Mouse (Mus musculus) liver, embryonic 12.5 days (tissue): ENCODE results near the gene Cdc14a. TPM values are rescaled to one million over a fixed set of nuclear protein-coding genes. Genes with fewer than 3 reads are reported as not detected.

Source experiments
- ATAC-seq: fragments of 200-750 bp; cut with Nextera tagmentation; 2 replicates; pipeline ENCODE4 v1.8.0; 2017; ENCODE audit warnings: moderate number of reproducible peaks, mild to moderate bottlenecking, moderate library complexity
- H3K27ac ChIP-seq: fragments of 300-500 bp; sonication (generic); 2 replicates; pipeline ENCODE4 v1.5.1; 2016; ENCODE audit warnings: mild to moderate bottlenecking
- H3K27me3 ChIP-seq: fragments of 300-500 bp; sonication (generic); replicated peaks from 2 replicates; pipeline ENCODE4 v1.6.1; 2016; ENCODE audit warnings: mild to moderate bottlenecking, moderate library complexity
- H3K36me3 ChIP-seq: fragments of 300-500 bp; sonication (generic); 2 replicates; pipeline ENCODE4 v1.6.1; 2016; ENCODE audit warnings: mild to moderate bottlenecking, moderate library complexity
- H3K4me1 ChIP-seq: fragments of 300-500 bp; sonication (generic); 2 replicates; pipeline ENCODE4 v1.6.1; 2016
- H3K4me2 ChIP-seq: fragments of 300-500 bp; sonication (generic); 2 replicates; pipeline ENCODE4 v1.6.1; 2016; ENCODE audit warnings: mild to moderate bottlenecking, moderate library complexity
- H3K4me3 ChIP-seq: fragments of 300-500 bp; sonication (generic); 2 replicates; pipeline ENCODE4 v1.5.1; 2016; ENCODE audit warnings: mild to moderate bottlenecking, moderate library complexity
- H3K9ac ChIP-seq: fragments of 300-500 bp; sonication (generic); 2 replicates; pipeline ENCODE4 v1.6.1; 2016; ENCODE audit warnings: mild to moderate bottlenecking, moderate library complexity
- H3K9me3 ChIP-seq: fragments of 300-500 bp; sonication (generic); replicated peaks from 2 replicates; pipeline ENCODE4 v1.6.1; 2016; ENCODE audit warnings: mild to moderate bottlenecking, moderate library complexity
- WGBS: fragments of 180-500 bp; shearing (Covaris S2); methylation state at CpG from one replicate; pipeline ENCODE4 v1.1.7; 2016; ENCODE audit not compliant: insufficient replicate concordance; 5-methylcytosine and 5-hydroxymethylcytosine counted together
- polyA plus RNA-seq: library from polyadenylated mRNA; unstranded; fragments of >200 nt; fragmentation: Nextera tagmentation; extraction: Ambion mirVana; gene quantifications from 2 replicates; pipeline ENCODE4 v1.2.1, GENCODE M21; 2016

The Cdc14a gene
- polyA plus RNA-seq, 1 experiment from 2014 or later: 5.1 TPM

DNA sequence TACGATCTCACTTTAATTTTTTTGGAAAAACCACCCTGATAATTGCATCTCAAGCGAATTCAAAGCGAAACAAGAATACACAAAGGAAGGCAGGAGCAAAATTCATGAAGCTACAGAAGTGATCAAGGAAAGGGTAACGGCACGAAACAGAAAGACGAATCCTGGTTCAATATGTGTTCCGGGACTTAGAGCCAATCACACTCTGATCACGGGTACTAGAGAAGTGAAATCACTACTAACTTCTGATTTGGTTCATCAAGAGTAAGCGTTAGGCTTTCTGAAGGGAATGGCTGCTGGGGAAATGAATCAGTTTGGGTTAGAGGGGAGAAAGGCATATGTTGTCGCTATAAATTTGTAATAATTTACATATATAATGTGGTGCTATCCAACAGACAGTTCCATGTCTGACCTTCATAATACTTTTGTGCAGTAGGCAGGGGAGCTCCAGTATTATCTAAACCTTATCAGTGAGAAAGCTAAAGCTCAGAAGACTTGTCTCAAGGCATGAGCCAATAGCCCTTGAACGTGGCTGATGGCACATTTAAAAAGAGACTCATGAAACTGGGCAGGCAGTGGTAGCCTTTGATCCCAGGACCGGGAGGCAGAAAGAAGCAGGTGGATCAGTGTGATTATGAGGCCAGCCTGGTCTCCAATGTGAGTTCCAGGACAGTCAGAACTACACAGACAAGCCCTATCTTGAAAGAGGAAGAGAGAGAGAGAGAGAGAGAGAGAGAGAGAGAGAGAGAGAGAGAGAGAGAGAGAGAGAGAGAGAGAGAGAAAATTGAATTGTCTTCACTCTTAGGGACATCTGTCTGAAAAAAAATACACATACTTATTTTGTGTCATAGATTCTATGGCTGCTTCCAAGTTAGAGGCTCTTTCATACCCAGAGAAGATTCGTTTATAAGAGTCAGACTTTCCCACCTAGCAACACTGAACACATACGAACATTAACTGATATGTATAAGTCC lies 34.0 kb downstream of the Cdc14a start:
- Histone ChIP-seq H3K4me3 (peak overlapping the region; percentile 32), H3K36me3 (no peaks in the 10 kb centered on the region), H3K4me2 (peak overlapping the region; percentile 64), H3K4me1 (peaks cover 68% of the 10 kb centered on the region), H3K9me3 (no peaks in the 10 kb centered on the region), H3K27ac (peak overlapping the region; percentile 89), H3K9ac (peak overlapping the region; percentile 52), H3K27me3 (no peaks in the 10 kb centered on the region)
- ATAC-seq: peak; percentile 62
- 52% methylated on average over 14 of the region's 14 CpGs for WGBS

DNA sequence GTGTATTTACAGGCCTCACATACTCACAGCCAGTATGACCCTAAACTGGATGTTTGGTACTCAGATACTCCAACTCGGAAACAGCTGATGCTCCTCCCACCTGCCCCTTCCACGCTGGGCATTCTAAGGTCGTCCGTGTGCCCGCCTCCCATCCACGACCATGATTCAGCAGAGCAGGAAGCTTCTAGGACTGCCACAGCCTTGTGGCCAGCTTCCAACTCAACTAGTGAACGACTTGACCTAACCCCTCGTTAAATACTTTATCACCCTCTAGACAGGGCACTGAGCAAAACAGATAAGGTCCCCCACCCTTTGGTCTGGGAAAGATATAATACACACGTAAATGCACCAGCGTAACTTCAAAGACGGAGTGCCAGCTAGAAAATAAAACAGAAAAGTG lies 35.0 kb downstream of the Cdc14a start:
- 16% methylated on average over 11 of the region's 11 CpGs for WGBS
- ATAC-seq: peak; percentile 94
- H3K9ac ChIP-seq: peak overlapping the region; percentile 52
- H3K36me3 ChIP-seq: no peaks in the 10 kb centered on the region
- no peaks in the 10 kb centered on the region for H3K27me3 ChIP-seq
- peak overlapping the region; percentile 89 for H3K27ac ChIP-seq
- H3K4me1 ChIP-seq: peaks cover 75% of the 10 kb centered on the region
- H3K4me3 ChIP-seq: peak overlapping the region; percentile 32
- peak overlapping the region; percentile 64 for H3K4me2 ChIP-seq
- H3K9me3 ChIP-seq: no peaks in the 10 kb centered on the region

DNA sequence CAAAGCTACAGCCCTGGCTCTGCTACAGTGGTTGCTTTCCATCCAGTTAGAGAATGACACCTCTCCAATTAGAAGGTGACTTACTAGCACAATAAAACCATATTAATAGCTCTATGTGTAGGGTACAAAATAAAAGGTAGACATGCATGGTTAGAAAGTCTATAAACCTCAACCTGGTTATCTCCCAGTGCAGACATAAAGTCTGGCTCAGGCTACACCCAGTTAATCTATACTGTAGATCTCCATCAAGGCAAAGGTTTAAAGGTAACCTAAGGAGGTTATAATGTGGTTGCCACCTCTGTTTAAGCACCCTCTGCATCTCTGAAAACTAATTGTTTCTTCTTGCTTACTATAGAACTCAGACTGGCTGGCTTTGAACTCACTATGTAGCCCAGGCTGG lies 36.9 kb downstream of the Cdc14a start:
- H3K9ac ChIP-seq: no peak overlapping the region
- no peaks in the 10 kb centered on the region for H3K36me3 ChIP-seq
- no peak overlapping the region for H3K4me3 ChIP-seq
- peak overlapping the region; percentile 23; the same call in 1 of the 2 replicates for H3K4me2 ChIP-seq
- H3K9me3 ChIP-seq: no peaks in the 10 kb centered on the region
- ATAC-seq: no peak
- H3K27ac ChIP-seq: peak overlapping the region; percentile 69
- H3K27me3 ChIP-seq: no peaks in the 10 kb centered on the region
- H3K4me1 ChIP-seq: peaks cover 87% of the 10 kb centered on the region

DNA sequence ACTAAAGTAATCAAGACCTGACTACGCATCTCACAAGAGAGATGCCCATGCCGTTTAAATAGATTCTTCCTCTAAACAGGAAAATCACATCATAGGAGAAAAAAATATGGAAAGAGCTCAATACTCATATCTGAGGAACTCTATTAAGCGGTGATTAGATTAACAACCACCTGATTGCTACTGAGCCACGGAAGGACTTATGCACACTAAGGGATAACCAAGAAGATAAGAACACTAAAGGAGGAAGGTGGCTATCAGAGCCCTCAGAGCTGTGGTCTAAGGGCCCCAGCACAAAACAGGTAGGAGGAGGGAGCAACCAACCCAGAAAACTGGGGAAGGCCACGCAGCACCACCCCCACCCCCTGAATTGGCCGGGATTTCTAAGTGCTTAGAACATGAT lies 37.5 kb downstream of the Cdc14a start:
- Histone ChIP-seq H3K27ac (peak overlapping the region; percentile 69), H3K27me3 (no peaks in the 10 kb centered on the region), H3K4me2 (peak overlapping the region; percentile 23; the same call in 1 of the 2 replicates), H3K9me3 (no peaks in the 10 kb centered on the region), H3K36me3 (peaks cover 2% of the 10 kb centered on the region; the same call in 1 of the 2 replicates), H3K9ac (no peak overlapping the region), H3K4me3 (no peak overlapping the region), H3K4me1 (peaks cover 82% of the 10 kb centered on the region)
- no peak for ATAC-seq
- WGBS: 42% methylated on average over 6 of the region's 6 CpGs

DNA sequence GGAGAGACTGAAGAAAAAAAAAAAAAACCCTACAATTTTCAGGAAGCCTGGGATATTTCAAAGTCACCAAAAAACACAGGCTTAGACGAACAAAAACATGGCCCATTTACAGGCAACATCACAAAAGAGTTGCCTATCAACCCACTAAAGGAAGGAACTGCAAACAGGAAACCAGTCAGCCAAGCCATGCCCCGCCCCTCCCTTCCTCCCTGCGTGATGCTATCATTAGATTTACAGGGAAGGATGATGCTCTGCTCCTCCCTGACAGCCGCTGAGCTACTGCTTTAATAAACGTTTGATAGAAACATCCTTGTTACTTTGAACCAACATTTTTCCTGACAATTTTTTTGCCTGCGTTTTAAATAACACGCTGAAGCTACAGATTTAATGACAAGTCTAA lies 39.5 kb downstream of the Cdc14a start:
- 36% methylated on average over 7 of the region's 7 CpGs for WGBS
- H3K36me3 ChIP-seq: peaks cover 2% of the 10 kb centered on the region; the same call in 1 of the 2 replicates
- no peak overlapping the region for H3K27ac ChIP-seq
- H3K27me3 ChIP-seq: no peaks in the 10 kb centered on the region
- H3K9me3 ChIP-seq: no peaks in the 10 kb centered on the region
- no peak overlapping the region for H3K9ac ChIP-seq
- H3K4me1 ChIP-seq: peaks cover 72% of the 10 kb centered on the region
- H3K4me2 ChIP-seq: no peak overlapping the region
- no peak for ATAC-seq
- H3K4me3 ChIP-seq: no peak overlapping the region

DNA sequence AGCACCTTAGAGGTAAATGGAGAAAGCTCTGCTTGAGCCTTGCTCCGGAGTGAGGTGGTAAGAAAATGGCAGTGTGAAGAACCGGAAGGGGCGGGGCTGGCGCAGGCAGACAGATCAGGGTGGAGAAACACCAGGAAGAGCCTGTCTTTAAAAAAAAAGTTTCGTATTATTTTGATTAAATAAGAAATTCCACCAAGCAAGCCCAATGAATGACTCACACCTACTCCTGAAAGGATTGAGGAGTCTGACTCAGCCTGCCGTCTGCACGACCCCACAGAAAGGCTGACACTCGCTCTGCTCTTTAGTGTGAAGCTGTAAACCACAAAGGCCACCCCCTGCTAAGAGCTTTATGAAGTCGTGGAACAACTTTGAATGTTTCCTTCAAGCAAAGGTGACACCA lies 43.5 kb downstream of the Cdc14a start:
- Histone ChIP-seq H3K4me2 (no peak overlapping the region), H3K4me1 (peaks cover 50% of the 10 kb centered on the region), H3K27me3 (no peaks in the 10 kb centered on the region), H3K4me3 (no peak overlapping the region), H3K9me3 (no peaks in the 10 kb centered on the region), H3K36me3 (peaks cover 2% of the 10 kb centered on the region; the same call in 1 of the 2 replicates), H3K27ac (no peak overlapping the region), H3K9ac (no peak overlapping the region)
- 53% methylated on average over 9 of the region's 9 CpGs for WGBS
- no peak for ATAC-seq

DNA sequence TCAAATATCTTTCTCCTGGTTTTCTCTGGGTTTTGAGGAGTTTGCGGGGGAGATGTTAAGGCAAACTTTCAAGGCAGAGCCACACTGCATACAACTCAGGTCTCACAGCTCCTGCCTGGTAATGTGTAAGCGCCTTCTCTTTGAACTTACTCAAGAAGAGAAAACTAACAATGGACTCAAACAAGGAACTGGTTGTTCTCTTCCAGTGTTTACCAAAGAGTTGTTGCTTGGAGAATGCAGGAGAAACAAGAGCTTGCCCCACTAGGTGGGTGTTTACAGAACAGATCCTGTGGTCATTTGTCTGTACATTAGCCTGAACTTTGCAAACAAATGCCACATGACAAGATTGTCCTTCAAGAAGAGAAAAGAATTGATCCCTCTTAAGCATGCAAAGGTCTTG lies 48.4 kb downstream of the Cdc14a start:
- H3K9ac ChIP-seq: no peak overlapping the region
- H3K27ac ChIP-seq: no peak overlapping the region
- H3K9me3 ChIP-seq: no peaks in the 10 kb centered on the region
- H3K4me1 ChIP-seq: peaks cover 23% of the 10 kb centered on the region
- H3K4me3 ChIP-seq: no peak overlapping the region
- no peak for ATAC-seq
- H3K27me3 ChIP-seq: no peaks in the 10 kb centered on the region
- 78% methylated on average over 2 of the region's 2 CpGs for WGBS
- no peaks in the 10 kb centered on the region for H3K36me3 ChIP-seq
- no peak overlapping the region for H3K4me2 ChIP-seq

DNA sequence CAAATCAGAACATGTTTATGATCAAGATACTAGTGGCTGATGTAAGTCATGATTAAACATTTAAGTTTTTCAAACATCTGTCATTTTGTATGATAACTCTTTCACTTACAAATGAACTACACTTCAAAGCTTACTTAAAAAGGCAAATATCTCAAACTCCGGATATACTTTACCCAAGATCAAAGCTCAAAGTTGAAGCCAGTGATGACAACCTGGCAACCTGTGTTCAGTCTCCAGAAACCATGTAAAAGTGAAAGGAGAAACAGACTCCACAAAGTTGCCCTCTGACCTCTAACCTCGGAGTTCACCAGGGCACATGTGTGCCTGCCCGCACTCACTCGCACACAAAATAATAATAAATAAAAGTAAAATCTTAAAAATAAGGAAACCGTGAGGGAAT lies 49.3 kb downstream of the Cdc14a start:
- Histone ChIP-seq H3K4me2 (no peak overlapping the region), H3K36me3 (no peaks in the 10 kb centered on the region), H3K4me1 (peaks cover 18% of the 10 kb centered on the region), H3K4me3 (no peak overlapping the region), H3K9ac (no peak overlapping the region), H3K27ac (no peak overlapping the region), H3K27me3 (no peaks in the 10 kb centered on the region), H3K9me3 (no peaks in the 10 kb centered on the region)
- no peak for ATAC-seq
- 76% methylated on average over 5 of the region's 5 CpGs for WGBS

DNA sequence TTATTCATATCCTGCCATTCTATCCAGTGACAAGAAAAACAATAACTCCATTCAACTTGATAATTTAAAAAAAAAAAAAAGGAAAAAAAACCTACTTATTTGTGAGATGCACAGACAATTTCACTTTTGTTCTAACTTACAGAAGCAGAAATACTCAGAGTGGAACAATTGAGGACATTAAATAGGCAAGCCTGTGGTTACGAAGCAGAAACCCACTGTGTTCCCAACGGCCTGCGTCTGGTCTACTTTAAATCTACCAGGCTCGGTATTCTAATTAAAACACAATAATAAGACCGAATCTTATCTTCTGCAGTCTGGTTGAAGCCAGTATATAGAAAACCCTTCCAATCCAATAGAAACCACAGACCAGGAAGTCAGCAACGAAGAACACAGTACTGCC lies 50.6 kb downstream of the Cdc14a start:
- WGBS: 69% methylated on average over 6 of the region's 6 CpGs

DNA sequence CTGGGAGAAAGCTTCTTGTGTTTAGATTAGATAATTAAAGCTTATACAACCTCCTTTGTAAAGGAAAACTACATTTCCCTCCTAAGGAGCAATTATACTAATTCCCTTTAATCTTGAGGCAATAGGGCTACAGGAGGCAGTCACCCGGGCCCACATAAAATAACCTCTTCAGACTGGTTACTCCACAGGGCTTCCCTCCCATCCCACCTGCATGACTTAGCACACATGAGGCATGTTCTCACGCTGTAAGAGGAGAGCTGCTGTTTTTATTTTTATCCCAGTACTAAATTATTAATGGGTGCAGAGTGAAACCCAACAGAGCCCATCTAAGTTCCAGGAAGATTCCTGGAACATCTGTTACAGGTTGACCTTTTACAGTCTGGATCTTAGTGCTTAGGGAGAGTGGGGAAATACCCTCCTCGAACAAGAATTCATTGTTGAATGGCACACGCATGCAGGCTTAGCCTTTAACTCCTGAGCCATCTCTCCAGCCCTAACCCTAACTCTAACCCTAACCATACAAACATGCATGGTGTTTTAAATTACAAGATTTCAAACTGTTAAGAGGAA lies 54.9 kb downstream of the Cdc14a start:
- no peak overlapping the region for H3K9ac ChIP-seq
- 65% methylated on average over 4 of the region's 4 CpGs for WGBS
- no peaks in the 10 kb centered on the region for H3K4me1 ChIP-seq
- no peak for ATAC-seq
- H3K27me3 ChIP-seq: no peaks in the 10 kb centered on the region
- H3K27ac ChIP-seq: no peak overlapping the region
- 0 out of 2 replicates have a peak, but pooled peaks cover 3% of the 10 kb centered on the region for H3K36me3 ChIP-seq
- H3K9me3 ChIP-seq: no peaks in the 10 kb centered on the region
- no peak overlapping the region for H3K4me2 ChIP-seq
- no peak overlapping the region for H3K4me3 ChIP-seq

More for the DNA sequence above, 50.6 kb downstream of the Cdc14a start:
- Histone ChIP-seq H3K4me2 (no peak overlapping the region), H3K27me3 (no peaks in the 10 kb centered on the region), H3K27ac (no peak overlapping the region), H3K36me3 (no peaks in the 10 kb centered on the region), H3K9me3 (no peaks in the 10 kb centered on the region), H3K4me1 (peaks cover 18% of the 10 kb centered on the region), H3K9ac (no peak overlapping the region), H3K4me3 (no peak overlapping the region)
- no peak for ATAC-seq

DNA sequence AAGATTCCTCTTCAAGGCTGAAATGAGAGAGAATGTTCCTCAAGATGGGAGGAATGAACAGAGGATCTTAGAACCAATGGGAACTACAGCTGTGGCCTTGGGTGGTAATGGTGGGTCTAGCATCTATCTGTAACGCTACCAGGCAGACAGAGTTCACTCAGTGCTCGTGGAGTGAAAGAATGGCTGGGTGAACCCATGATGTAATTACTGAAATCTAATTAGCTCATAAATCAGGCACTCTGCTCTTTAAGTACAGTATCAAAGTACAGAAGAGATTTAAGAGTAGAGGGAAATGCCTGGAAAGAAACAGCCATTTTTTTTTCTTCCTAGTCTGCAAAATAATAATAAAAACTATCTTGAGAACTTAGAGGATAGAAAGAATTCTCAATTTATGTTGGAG lies 57.7 kb downstream of the Cdc14a start:
- H3K27me3 ChIP-seq: no peaks in the 10 kb centered on the region
- no peak for ATAC-seq
- WGBS: 85% methylated on average over 2 of the region's 2 CpGs
- no peaks in the 10 kb centered on the region for H3K4me1 ChIP-seq
- no peak overlapping the region for H3K9ac ChIP-seq
- H3K4me2 ChIP-seq: no peak overlapping the region
- H3K9me3 ChIP-seq: no peaks in the 10 kb centered on the region
- H3K4me3 ChIP-seq: no peak overlapping the region
- 0 out of 2 replicates have a peak, but pooled peaks cover 3% of the 10 kb centered on the region for H3K36me3 ChIP-seq
- no peak overlapping the region for H3K27ac ChIP-seq

DNA sequence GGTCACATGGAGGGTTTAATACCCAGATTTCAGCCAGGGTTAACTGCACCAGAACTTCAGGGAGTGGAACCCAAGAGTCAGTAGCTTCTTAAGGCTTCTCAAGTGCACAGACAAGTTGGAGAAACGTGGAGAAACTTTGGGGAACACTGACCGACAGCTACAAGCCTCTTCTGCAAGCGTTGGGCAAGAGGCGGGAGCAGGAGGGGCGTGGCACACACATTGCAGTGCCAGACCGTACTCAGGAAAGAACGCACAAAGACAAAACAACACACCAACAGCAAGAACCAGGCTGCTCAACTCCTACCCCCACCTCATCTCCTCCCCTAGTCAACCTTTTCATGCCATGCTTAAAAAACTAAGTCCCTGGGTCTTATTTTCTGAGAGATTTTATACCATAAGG lies 61.9 kb downstream of the Cdc14a start:
- 0 out of 2 replicates have a peak, but pooled peaks cover 3% of the 10 kb centered on the region for H3K36me3 ChIP-seq
- H3K27me3 ChIP-seq: no peaks in the 10 kb centered on the region
- H3K27ac ChIP-seq: no peak overlapping the region
- H3K9me3 ChIP-seq: no peaks in the 10 kb centered on the region
- H3K4me3 ChIP-seq: no peak overlapping the region
- ATAC-seq: no peak
- no peak overlapping the region for H3K9ac ChIP-seq
- peaks cover 7% of the 10 kb centered on the region; the same call in 1 of the 2 replicates for H3K4me1 ChIP-seq
- WGBS: 73% methylated on average over 7 of the region's 7 CpGs
- H3K4me2 ChIP-seq: no peak overlapping the region
